Mouse (Mus musculus) urinary bladder, postnatal 25 days (tissue): Measurements from ENCODE around the gene Grin2b.
"Not testable (repeated sequence)": the region's sequence is repeated elsewhere in the genome, so short reads cannot be mapped to it uniquely, and the experiment has no call there.

Experiments
- DNase-seq: peaks from one replicate; pipeline ENCODE4 v3.0.0; 2022; ENCODE audit warnings: low spot score

Gene Grin2b

DNA sequence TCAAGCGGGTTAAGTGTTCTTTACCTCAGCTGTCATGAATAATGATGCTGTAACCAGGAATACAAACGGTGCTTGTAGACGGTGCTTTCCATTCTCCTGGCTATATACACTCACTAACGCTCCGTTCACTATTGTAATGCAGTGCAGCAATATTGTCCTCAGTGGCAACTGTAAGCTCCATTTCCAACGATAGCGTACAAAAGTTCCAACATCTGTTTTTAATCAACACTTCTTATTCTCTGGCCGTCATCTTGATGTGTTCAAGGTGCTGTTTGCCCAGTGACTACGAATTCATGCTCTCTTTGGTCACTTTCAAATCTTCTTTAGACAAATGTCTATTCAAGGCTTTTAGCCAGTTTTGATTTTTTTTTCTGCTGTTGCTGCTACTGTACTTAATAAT lies 480.8 kb downstream of the Grin2b start:
- DNase-seq = no peak

DNA sequence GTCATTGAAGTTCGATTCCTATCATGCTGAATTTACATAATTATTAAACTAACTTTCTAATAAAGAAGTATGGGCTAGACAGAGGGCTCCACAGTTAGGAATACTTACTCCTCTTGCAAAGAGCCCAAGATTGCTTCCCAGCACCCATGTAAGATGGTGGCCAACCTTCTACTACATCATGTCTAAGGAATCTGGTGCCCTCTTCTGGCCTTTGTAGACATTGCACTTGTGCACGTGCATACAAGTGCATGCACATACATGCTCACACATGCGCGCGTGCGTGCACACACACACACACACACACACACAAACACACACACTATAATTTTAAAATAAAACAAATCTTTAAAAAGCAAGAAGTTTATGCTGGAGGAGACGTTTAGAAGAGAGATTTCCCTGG lies 481.8 kb downstream of the Grin2b start:
- no peak for DNase-seq

DNA sequence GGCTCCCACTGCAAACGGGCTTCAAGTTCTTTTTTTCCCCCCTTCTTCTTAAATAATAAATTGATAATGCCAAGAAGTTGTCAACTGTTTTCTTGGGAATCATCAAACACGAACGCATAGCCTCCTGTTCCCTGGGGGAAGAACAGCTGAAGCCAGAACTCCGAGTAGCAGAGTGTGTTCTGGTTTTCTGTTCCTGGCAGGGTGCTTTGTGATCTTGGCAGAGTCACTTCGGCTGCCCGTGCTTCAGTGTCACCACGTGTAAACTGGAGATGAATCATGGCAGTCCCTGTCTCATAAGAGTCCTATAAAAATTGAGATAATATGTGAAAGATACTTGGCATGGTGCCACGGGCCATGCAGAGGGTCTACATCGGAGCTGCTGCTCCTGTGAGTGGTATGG lies 485.4 kb downstream of the Grin2b start:
- DNase-seq = no peak

- DNase-seq = no peak
Measured at GRCm38 (mm10) chr6:135684206-135684605, 489.1 kb downstream of the Grin2b start.

GRCm38 (mm10) chr6:135681423-135681822 lies 491.9 kb downstream of the Grin2b start:
- not testable (repeated sequence) for DNase-seq

DNA sequence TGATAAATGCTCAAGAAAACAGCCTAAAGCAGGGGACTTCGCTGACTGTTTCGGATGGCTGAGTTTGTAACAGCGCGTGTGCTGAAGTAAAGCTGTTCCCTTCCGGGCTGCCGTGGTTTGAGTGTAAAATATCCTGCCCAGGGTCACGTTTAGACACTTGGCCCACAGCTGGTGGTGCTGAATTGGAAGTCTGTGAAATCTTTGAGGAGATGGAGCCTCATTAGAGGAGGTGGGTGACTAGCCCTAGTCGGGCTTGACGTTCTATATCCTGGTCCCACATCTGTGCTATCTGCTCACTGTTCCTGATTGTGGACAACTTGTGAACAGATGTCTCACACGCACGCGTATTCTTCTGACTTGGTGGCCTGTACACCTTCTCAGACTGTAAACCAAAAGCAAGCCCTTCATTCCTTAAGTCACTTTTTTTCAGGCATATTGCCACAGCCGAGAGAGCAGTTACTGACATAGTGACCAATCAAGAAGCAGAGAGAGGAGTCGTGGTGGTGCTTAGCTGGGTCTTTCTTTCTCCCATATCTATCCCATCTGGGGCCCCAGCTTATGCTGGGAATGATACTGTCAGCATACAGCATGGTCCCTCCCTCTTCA lies 493.1 kb downstream of the Grin2b start:
- DNase-seq = no peak

DNA sequence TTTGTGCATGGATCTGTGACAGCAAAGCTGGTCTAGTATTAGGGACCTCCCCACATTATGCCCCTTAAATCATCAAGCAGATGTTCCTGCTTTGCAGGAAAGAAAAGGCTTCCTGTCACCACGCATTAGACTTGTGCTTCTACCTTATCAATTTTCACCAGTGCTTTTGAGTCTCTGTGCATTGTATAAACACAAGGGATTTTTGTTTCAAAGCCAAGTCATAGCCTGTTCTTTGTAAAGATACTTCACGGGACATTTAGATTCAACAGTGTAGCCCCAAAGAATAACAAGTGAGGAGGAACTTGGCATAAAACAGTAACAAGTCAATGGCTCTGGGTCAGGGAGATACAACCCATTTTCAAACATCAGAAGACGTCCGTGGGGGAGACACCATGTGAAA lies 498.9 kb downstream of the Grin2b start:
- no peak for DNase-seq

DNA sequence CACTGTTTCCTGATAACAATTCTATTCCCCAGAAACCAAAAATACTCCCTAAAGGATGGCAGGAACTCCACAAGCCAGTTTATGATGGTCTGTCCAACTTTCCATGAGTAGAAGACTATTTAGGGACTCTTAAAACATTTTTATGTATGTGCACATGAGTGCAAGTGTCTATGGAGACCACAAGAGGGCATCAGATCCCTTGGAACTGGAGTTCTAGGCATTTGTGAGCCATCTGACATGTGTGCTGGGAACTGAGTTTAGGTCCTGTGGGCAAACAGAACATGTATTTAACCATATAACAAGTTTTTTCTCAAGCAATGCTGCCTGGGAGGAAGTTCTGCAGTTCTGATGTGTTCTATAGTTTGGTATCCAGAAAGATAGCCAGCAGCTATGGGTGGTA lies 501.3 kb downstream of the Grin2b start:
- DNase-seq = no peak
